Mouse (Mus musculus) liver, embryonic 15.5 days (tissue): ENCODE measurements around the gene Fam19a5. TPM values are rescaled to one million over a fixed set of nuclear protein-coding genes. Genes with fewer than 3 reads are reported as not detected.

Experiments used
- ATAC-seq: fragments of 200-750 bp; cut with Nextera tagmentation; 2 replicates; pipeline ENCODE4 v1.8.0; 2017; ENCODE audit warnings: moderate number of reproducible peaks, mild to moderate bottlenecking, moderate library complexity; ENCODE audit not compliant: insufficient read depth
- H3K27ac ChIP-seq: fragments of 300-500 bp; sonication (generic); replicated peaks from 2 replicates; pipeline ENCODE4 v1.5.1; 2015; ENCODE audit warnings: mild to moderate bottlenecking, inconsistent platforms
- H3K27me3 ChIP-seq: fragments of 300-500 bp; sonication (generic); 2 replicates; pipeline ENCODE4 v1.6.1; 2015; ENCODE audit warnings: mild to moderate bottlenecking, inconsistent platforms
- H3K36me3 ChIP-seq: fragments of 300-500 bp; sonication (generic); replicated peaks from 2 replicates; pipeline ENCODE4 v1.6.1; 2015; ENCODE audit warnings: moderate library complexity, mild to moderate bottlenecking, inconsistent platforms
- H3K4me1 ChIP-seq: fragments of 300-500 bp; sonication (generic); replicated peaks from 2 replicates; pipeline ENCODE4 v1.6.1; 2015; ENCODE audit warnings: inconsistent platforms
- H3K4me2 ChIP-seq: fragments of 300-500 bp; sonication (generic); 2 replicates; pipeline ENCODE4 v1.6.1; 2015; ENCODE audit warnings: moderate library complexity, mild to moderate bottlenecking, inconsistent platforms
- H3K4me3 ChIP-seq: fragments of 300-500 bp; sonication (generic); replicated peaks from 2 replicates; pipeline ENCODE4 v1.5.1; 2015; ENCODE audit warnings: mild to moderate bottlenecking, inconsistent platforms
- H3K9ac ChIP-seq: fragments of 300-500 bp; sonication (generic); 2 replicates; pipeline ENCODE4 v1.6.1; 2015; ENCODE audit warnings: moderate library complexity, mild to moderate bottlenecking, inconsistent platforms
- H3K9me3 ChIP-seq: fragments of 300-500 bp; sonication (generic); replicated peaks from 2 replicates; pipeline ENCODE4 v1.6.1; 2016; ENCODE audit warnings: inconsistent platforms
- WGBS: fragments of 180-500 bp; shearing (Covaris S2); methylation state at CpG from one replicate; pipeline ENCODE4 v1.1.7; 2015; ENCODE audit warnings: mixed read lengths; ENCODE audit not compliant: insufficient replicate concordance; 5-methylcytosine and 5-hydroxymethylcytosine counted together
- polyA plus RNA-seq: library from polyadenylated mRNA; unstranded; fragments of >200 nt; fragmentation: Nextera tagmentation; extraction: Ambion mirVana; gene quantifications from 2 replicates; pipeline ENCODE4 v1.2.1, GENCODE M21; 2015

Fam19a5 gene
- polyA plus RNA-seq = 0.09 TPM in 1 of 2 replicates, not detected in the other

DNA sequence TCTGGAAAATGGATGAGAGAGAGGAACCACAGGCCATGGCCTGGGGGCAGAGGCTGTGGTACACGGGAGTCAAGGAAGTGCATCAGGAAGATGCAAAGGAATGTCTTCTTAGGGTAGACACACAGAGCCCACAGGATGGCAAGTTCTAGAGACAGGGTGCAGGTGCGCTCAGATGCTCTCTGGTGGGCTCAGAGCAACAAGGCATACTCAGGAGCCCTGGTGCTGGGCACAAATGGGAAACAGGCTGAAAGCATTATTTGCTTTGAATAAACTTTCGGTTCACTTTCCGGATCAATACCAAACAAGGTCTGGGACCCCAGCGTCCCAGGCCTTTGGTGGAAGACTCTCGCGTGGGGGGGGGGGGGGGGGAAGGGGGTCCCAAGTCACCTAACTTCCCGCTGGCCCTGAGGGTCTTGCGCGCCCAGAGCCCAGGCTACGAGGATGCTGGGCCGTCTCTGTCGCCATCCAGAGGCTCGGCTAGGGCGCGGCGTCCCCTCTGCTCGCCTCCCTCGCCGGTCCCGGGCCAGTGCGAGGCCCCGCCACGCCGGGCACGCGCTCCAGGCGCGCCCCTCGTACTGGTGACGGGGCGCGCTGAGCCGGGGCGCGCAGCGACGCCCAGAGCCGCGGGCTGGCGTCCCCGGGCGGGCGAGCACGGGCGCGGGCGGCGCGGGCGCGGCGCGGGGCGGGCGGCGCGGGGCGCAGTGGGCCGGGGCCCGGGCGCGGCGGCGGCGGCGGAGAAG lies at the start of gene Fam19a5:
Gene Fam19a5 (plus strand): TSS at position 701 of the 740 bp plus-strand sequence.
- no peak for ATAC-seq
- 3% methylated on average over 50 of the region's 67 CpGs for WGBS
- Histone ChIP-seq H3K4me2 (peak within 1 kb of the TSS; percentile 44), H3K36me3 (no peaks in the 10 kb centered on the region), H3K4me1 (no peaks in the 10 kb centered on the region; the same call in 1 of the 2 replicates), H3K27ac (no peak within 1 kb of the TSS), H3K27me3 (peaks cover 61% of the 10 kb centered on the region), H3K4me3 (0 out of 2 replicates have a peak within 1 kb of the TSS, but pooled peaks have one; percentile 2), H3K9me3 (no peaks in the 10 kb centered on the region), H3K9ac (no peak within 1 kb of the TSS)

DNA sequence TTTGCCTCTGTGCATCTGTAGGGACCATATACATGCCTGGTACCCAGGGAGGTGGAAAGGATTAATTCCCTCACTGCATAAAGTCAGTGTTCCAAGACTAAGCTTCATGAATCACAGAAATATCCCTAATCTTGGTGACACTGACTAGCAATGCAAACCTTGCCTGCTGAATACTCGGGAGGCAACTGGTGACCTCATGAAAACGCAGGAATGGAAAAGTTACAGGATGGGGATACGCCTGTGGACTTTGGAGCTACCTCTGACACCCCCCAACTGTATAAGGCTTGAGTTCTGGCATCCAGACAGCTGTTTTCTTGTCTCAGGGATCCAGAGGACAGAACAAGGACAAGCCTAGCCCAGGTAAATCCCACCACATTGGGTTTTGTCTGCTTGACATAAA lies 42.4 kb upstream of the Fam19a5 start:
- Histone ChIP-seq H3K4me2 (no peak overlapping the region), H3K9me3 (0 out of 2 replicates have a peak, but pooled peaks cover 5% of the 10 kb centered on the region), H3K36me3 (no peaks in the 10 kb centered on the region), H3K4me1 (no peaks in the 10 kb centered on the region), H3K9ac (no peak overlapping the region), H3K27me3 (no peaks in the 10 kb centered on the region), H3K27ac (no peak overlapping the region), H3K4me3 (no peak overlapping the region)
- ATAC-seq = no peak
- WGBS = 42% methylated on average over 3 of the region's 3 CpGs

DNA sequence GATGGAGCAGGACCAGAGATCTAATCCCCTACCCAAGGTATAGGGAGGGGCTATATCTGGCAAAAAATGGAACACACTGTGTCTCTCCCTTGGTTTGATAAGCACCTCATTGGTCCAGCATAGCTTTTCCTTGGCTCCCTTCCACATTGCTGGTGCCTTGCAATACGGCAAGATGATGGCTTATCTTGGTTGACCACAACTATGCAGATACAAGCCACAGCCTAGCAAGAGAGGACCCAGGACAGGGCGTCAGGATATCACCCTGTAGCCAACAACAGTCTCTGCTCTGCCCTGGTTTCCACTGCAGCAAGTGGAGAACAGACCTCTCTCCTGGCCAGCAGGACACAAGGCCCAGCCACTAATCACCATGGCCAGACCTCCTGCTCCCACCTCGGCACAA lies 36.8 kb upstream of the Fam19a5 start:
- H3K27me3 ChIP-seq = no peaks in the 10 kb centered on the region
- H3K9me3 ChIP-seq = peaks cover 8% of the 10 kb centered on the region; the same call in 1 of the 2 replicates
- H3K27ac ChIP-seq = no peak overlapping the region
- H3K4me3 ChIP-seq = no peak overlapping the region
- H3K4me1 ChIP-seq = no peaks in the 10 kb centered on the region
- WGBS = 37% methylated on average over 3 of the region's 3 CpGs
- H3K4me2 ChIP-seq = no peak overlapping the region
- no peak overlapping the region for H3K9ac ChIP-seq
- H3K36me3 ChIP-seq = no peaks in the 10 kb centered on the region
- no peak for ATAC-seq

DNA sequence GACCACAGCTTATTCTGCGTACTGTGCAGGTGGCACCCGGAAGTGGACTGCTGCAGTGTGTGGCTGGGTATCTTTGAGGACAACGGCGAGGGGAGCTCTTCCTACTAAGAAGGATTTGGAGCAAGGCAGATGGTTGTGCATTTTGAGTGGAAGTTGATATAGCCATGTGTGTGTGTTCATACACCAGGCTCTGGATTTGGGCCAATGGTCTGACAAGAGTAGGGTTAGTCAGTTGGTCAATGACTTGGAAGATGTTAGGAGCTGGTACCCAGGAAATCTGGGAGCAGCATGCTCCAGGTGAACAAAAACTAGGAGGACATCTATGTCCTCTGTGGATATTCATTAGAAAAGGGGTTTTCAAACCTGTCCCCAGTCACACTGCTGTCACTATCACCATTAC lies 33.2 kb upstream of the Fam19a5 start:
- Histone ChIP-seq H3K9me3 (peaks cover 3% of the 10 kb centered on the region; the same call in 1 of the 2 replicates), H3K36me3 (no peaks in the 10 kb centered on the region), H3K4me1 (no peaks in the 10 kb centered on the region), H3K27ac (no peak overlapping the region), H3K27me3 (no peaks in the 10 kb centered on the region), H3K4me3 (no peak overlapping the region), H3K9ac (no peak overlapping the region), H3K4me2 (no peak overlapping the region)
- no peak for ATAC-seq
- WGBS = 74% methylated on average over 4 of the region's 4 CpGs

DNA sequence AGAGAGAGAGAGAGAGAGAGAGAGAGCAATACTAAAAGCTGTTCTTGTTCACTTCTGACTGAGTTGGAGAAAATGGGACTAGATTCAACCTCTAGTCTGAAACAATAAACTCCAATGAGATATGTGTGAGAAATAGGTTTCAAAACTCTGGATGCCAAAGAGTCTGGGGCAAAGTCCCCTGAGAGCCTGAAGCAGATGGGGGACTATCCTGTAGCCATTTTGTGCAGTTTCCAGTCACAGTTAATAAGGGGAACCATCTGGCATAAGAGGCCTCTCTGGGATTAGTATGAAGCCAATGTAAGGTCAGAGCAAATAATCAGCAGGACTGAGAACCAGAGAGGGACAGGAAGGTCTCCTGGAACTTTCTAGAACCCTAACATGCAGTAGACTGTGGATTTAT lies 25.9 kb upstream of the Fam19a5 start:
- Histone ChIP-seq H3K9me3 (no peaks in the 10 kb centered on the region), H3K36me3 (no peaks in the 10 kb centered on the region), H3K9ac (no peak overlapping the region), H3K4me1 (no peaks in the 10 kb centered on the region), H3K4me2 (no peak overlapping the region), H3K4me3 (no peak overlapping the region), H3K27me3 (no peaks in the 10 kb centered on the region), H3K27ac (no peak overlapping the region)
- no peak for ATAC-seq

DNA sequence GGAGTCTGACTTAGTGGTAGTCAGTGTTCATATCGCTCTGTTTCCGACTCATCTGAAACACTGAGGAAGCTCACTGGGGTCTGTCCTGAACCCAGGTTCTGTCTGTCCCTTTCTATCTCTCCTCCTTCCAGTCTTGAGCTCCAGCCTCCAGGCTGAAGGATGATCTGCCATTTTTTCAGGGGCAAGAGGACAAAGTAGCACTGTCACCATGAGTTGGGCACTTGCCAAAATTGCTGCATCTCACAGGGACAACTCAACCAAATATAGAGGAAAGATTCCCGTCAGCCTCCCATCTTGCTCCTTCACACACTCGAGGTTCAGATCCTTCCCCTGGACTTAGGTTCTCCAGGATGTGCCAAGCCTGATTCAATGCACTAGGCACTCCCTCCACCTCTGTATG lies 14.8 kb upstream of the Fam19a5 start:
- ATAC-seq = no peak
- no peaks in the 10 kb centered on the region for H3K9me3 ChIP-seq
- no peaks in the 10 kb centered on the region for H3K27me3 ChIP-seq
- H3K27ac ChIP-seq = no peak overlapping the region
- H3K9ac ChIP-seq = no peak overlapping the region
- H3K36me3 ChIP-seq = no peaks in the 10 kb centered on the region
- WGBS = 69% methylated on average over 4 of the region's 4 CpGs
- no peak overlapping the region for H3K4me3 ChIP-seq
- no peak overlapping the region for H3K4me2 ChIP-seq
- H3K4me1 ChIP-seq = no peaks in the 10 kb centered on the region

DNA sequence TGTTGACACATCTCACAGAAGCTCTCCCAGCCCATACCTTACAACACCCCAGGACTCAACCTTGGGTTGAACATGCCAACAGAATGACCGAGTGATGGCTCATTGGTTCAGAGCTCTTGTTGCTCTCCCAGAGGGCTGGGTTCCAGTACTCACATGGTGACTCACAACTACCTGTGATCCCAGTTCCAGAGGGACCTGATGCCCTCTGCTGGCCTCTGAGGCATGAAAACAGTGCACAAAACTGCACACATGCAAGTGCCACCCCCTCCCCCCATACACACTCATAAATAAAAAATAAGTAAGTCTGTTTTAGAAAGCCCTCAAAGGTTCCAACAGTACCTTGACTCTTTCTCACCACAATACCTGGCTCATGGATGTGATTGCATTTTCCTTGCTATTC lies 2.4 kb upstream of the Fam19a5 start:
- H3K27me3 ChIP-seq = peaks cover 46% of the 10 kb centered on the region

DNA sequence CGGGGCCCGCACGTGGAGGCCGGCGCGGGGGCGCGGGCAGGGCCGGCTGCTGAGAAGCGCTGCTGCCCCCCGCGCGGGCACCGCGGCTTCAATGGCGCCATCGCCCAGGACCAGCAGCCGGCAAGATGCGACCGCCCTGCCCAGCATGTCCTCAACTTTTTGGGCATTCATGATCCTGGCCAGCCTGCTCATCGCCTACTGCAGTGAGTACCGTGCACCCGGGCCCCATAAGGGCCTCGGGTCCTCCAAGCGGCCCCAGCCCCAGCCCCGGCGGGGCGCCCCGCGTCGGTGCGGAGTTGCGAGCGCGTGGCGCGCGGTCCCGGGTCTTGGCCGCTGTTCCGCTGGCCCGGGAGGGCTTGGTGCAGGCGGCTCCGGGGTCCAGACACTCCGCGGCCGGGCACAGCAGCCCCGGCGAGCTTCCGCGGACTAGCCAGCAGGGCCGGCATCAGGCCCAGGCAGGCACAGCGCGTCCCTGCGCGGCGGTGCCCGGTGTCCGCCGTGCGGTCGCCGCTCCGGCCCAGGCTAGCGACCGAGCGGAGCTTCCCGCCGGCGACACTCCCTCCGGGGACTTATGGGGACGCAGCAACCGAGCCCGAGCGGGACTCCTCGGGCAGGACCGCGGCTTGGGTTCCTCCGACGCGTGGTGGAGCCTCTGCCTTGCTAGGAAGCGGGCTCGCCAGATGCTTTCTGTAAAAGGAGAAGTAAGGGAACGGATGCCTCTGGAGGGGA lies 466 bp downstream of the Fam19a5 start:
- Histone ChIP-seq H3K4me1 (no peaks in the 10 kb centered on the region; the same call in 1 of the 2 replicates), H3K36me3 (no peaks in the 10 kb centered on the region), H3K27ac (no peak overlapping the region), H3K4me3 (0 out of 2 replicates have a peak overlapping the region, but pooled peaks have one; percentile 2), H3K9ac (no peak overlapping the region), H3K4me2 (peak overlapping the region; percentile 44), H3K9me3 (no peaks in the 10 kb centered on the region), H3K27me3 (peaks cover 63% of the 10 kb centered on the region)
- WGBS = 2% methylated on average over 82 of the region's 84 CpGs
- 0 out of 2 replicates have a peak, but pooled peaks have one; percentile 37 for ATAC-seq

More for the DNA sequence above, 2.4 kb upstream of the Fam19a5 start:
- H3K4me3 ChIP-seq = no peak overlapping the region
- ATAC-seq = no peak
- no peaks in the 10 kb centered on the region for H3K36me3 ChIP-seq
- no peaks in the 10 kb centered on the region; the same call in 1 of the 2 replicates for H3K4me1 ChIP-seq
- H3K27ac ChIP-seq = no peak overlapping the region
- H3K9ac ChIP-seq = no peak overlapping the region
- WGBS = 38% methylated on average over 1 of the region's 1 CpGs
- no peaks in the 10 kb centered on the region for H3K9me3 ChIP-seq
- no peak overlapping the region for H3K4me2 ChIP-seq

DNA sequence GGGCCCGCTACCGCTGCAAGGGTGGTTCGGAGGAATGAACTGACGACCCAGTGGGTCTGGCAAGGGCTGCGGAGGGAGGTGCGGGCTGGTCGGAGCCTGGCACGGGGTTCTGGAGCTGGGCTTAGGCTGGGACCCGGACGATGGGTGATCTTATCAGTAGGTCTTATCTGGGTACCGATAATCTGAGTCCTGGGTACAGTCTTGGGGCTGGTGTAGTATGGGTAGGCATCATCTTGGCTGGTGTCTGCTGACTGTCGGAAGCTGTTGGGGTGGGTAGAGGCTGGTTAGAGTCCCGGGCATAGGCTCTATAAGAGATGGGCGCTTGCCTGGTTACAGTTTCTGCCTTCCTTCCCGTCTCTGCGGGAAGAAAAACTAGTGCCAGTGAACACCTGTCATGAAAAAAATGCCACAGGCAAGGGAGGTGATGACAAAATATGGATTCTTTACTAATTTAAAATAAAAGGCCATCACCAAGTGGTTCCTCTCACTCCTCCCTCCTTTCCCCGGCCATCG lies 1.1 kb downstream of the Fam19a5 start:
- no peaks in the 10 kb centered on the region; the same call in 1 of the 2 replicates for H3K4me1 ChIP-seq
- no peak for ATAC-seq
- no peaks in the 10 kb centered on the region for H3K36me3 ChIP-seq
- peaks cover 63% of the 10 kb centered on the region for H3K27me3 ChIP-seq
- WGBS = 8% methylated on average over 18 of the region's 18 CpGs
- no peaks in the 10 kb centered on the region for H3K9me3 ChIP-seq
- H3K27ac ChIP-seq = no peak overlapping the region
- no peak overlapping the region for H3K9ac ChIP-seq
- no peak overlapping the region for H3K4me3 ChIP-seq
- 0 out of 2 replicates have a peak overlapping the region, but pooled peaks have one; percentile 44 for H3K4me2 ChIP-seq

DNA sequence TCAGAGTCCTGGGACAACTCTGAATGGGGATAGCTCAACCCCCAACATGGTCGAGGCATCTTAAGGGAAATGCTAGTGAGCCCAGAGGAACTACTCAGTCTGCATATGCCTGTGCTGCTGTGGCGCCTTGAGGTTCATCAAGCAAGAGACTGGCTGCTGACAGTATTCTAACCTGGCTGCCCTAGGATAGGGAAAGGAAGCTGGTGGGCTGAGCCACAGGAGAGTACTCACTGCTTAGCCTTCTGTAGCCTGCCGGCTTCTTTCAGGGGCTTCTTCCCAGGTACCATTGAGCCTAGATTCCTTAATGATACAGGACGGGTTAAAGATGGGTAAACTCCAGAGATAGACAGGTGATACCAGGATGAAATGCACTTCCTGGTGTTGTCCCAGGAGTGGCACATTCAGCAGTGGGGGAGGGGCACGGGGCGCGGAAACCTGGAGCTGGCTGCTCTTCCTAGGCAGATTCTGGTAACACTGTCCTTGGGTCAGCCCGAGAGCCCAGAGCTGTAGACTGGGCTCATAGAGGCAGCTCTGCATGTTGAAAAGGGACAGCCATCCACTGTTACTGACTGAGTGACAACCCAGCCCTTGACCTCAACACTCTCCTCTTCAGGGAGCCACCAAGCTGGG lies 1.7 kb downstream of the Fam19a5 start:
- 23% methylated on average over 8 of the region's 8 CpGs for WGBS
- Histone ChIP-seq H3K27ac (no peak overlapping the region), H3K9me3 (no peaks in the 10 kb centered on the region), H3K4me1 (no peaks in the 10 kb centered on the region; the same call in 1 of the 2 replicates), H3K4me3 (no peak overlapping the region), H3K4me2 (no peak overlapping the region), H3K9ac (no peak overlapping the region), H3K27me3 (peaks cover 63% of the 10 kb centered on the region), H3K36me3 (no peaks in the 10 kb centered on the region)
- ATAC-seq = no peak

DNA sequence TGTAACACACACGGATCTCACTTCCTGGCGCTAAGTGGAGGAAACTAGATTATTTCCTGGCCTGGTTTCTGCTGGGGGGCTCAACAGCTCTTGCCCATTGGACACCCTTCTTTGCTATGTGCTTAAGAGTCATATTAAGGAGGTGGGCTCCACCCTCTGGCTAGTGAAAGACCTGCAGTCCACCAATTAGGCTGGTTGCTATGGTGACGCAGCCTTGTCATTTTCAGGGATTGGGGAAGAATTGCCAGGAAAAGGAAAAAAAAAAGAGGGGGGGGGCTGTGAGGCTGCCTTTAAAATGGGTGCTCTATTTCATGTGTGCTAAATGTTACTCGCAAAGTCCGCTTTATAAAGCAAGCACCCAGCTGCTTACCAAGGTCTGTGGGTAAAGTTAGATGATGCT lies 2.9 kb downstream of the Fam19a5 start:
- no peak overlapping the region for H3K4me3 ChIP-seq
- H3K9ac ChIP-seq = no peak overlapping the region
- WGBS = 44% methylated on average over 5 of the region's 5 CpGs
- no peaks in the 10 kb centered on the region; the same call in 1 of the 2 replicates for H3K4me1 ChIP-seq
- no peak overlapping the region for H3K27ac ChIP-seq
- ATAC-seq = no peak
- no peak overlapping the region for H3K4me2 ChIP-seq
- H3K27me3 ChIP-seq = peaks cover 62% of the 10 kb centered on the region
- H3K36me3 ChIP-seq = no peaks in the 10 kb centered on the region
- no peaks in the 10 kb centered on the region for H3K9me3 ChIP-seq
